Mouse (Mus musculus) large intestine, adult 2 months (tissue): Measurements from ENCODE around the gene Swi5. TPM values are rescaled to one million over a fixed set of nuclear protein-coding genes. Genes with fewer than 3 reads are reported as not detected.
A peak's percentile ranks its signal among the peaks of the same experiment; 100 is the strongest.

Source experiments
- DNase-seq: peaks from one replicate; pipeline ENCODE4 v3.0.0-alpha.2; 2012; ENCODE audit warnings: low read depth, low spot score
- WGBS: fragments of 180-500 bp; shearing (Covaris S2); methylation state at CpG from one replicate; pipeline ENCODE4 v1.1.7; 2018; 5-methylcytosine and 5-hydroxymethylcytosine counted together
- polyA plus RNA-seq: library from polyadenylated mRNA; depleted of rRNA; stranded (reverse); fragments of >200 nt; gene quantifications from 2 replicates; pipeline ENCODE4 v1.2.3, GENCODE M21; 2012

The Swi5 gene
- polyA plus RNA-seq, 1 experiment, result 159 TPM

DNA sequence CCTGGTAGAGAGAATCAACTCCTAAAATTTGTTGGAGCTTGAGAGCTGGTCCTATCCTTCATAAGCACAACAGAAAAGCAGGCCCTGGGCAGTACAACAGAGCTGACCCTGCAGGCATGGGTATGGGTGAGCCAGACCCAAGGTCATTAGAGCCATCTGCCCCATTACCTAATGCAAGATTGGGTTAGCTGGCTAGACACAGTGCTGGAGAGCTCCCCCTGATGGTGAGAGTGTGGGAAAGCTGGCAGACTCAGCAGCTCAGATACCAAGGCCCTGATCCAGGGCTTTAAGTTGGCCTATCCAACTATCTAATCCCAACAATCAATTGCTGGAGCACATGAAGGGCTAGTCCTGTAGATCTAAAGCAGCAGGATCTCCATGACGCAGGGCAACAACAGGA is 5.1 kb downstream of the Swi5 start:
- WGBS, result 85% methylated on average over 1 of the region's 1 CpGs
- no peak for DNase-seq

DNA sequence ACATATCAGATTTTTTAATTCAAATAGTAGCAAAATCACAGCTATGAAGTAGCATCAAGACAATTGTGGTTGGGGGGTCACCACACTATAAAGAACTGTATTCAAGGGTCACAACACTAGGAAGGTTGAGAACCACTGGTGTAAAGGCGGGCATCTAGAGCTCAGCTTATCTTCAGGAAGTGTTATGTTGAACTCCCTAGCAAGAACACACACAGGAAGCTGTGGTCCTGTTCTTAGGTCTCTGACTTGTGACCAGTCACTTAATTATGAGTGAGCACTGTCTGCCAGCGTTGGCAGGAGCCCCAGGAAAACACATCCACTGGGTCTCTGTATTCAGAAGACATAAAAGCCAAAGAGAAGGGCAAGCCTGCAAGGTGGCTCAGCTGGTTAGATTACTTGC is 5.6 kb downstream of the Swi5 start:
- 86% methylated on average over 2 of the region's 2 CpGs for WGBS
- no peak for DNase-seq

DNA sequence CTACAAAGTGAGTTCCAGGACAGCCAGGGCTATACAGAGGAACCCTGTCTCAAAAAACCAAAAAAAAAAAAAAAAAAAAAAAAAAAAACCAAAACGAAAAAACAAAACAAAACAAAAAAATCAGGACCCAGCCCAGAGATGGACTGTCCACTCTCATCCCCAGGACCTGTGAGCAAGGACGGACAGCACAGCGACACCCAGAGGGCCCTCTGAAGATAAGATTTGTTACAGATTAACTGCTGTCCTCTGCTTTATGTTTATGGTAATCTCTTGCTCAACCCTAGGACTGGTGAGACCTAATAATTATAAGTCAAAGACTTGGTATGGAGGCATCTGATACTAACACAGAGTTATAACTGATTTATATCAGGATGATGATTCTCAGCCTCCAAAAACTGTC is 12.1 kb downstream of the Swi5 start:
- whole genome bisulfite sequencing, result 50% methylated on average over 3 of the region's 3 CpGs
- DNase-seq, result no peak

DNA sequence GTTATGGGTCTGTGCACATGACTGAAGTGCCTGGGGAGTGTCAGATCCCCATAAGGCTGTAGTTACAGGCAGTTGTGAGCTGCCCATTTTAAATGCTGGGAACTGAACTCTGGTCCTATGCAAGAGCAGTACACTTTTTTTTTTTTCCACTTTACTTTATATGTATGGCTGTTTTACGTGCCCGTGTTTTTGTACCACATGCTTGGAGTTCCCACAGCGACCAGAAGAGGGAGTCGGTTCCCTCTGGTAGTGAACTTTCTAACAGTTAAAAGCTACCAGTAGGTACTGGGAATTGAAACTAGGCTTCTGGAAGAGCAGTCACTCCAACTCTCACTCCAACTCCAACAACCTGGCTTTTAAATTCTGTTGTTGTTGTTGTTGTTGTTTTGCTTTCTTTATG is 27.2 kb downstream of the Swi5 start:
- peak; percentile 64 for DNase-seq
- 21% methylated on average over 4 of the region's 4 CpGs for WGBS

DNA sequence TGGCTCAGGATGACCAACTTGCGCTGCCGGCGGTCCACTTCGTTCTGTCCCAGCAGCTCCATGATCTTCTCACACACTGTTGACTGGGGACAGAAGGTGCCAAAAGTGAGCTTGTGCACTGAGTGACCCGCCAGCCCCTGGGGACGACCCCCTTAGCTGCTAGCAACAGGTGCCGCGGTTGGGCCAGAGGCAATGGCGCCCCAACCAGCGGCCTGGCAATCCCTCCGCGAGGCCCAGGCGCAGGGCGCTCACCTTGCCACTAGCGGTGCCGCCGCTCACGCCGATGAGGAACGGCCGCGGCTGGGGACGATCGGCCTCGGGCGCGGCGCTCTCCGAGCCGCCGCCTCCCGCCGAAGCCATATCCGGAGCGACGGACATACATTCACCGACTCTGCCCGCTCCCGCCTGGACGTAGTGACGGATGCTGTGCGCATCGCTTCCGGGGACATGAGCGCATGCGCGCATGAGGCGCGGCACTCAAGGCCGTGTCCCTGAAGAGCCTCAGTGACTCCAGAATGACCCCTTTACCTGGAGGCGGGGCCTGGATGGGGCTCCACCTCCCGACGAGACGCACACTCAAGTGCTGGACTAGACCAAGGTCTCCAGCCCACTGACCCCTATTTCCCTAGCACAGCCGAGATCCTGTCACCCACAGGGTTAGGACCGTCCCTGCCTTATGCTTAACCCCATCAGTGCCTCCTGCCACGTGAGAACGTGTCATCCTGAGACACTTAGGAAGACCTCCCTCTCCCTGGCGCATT is 28.0 kb downstream of the Swi5 start, which contains the start of gene Uck1:
Uck1 (minus strand) TSS at position 503 of the 761 bp plus-strand sequence.
- peak; percentile 91 for DNase-seq
- under 1% methylated on average over 59 of the region's 59 CpGs for WGBS

DNA sequence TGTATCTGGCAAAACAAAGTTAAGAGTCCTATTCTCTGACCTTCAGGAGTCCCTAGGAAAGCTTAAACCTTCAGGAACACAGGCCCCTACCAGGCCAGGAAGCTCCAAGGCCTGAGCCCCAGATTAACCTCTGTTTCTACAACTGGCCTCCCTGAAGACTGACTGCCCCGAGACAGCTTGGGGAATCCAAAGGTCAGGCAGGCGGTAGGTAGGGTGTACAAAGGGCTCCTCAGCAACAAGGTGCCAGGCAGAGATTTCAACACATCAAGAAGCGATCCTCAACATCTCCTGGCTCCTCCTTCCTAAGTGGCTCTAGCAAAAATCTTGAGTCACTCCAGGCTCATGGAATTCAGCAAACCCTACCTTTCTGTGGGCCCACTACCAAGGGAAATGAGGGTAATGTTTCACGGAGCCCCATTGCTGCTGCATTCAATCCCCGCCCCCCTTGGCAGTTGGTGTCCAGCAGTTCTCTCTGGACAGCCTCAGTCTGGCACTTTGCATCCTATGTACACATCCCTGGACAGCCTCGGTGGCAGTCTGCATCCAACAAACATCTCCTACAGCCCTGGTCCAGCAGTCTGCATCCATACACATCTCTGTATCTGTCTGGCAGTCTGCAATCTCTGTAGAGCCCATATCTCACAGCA is 28.9 kb downstream of the Swi5 start:
- 23% methylated on average over 6 of the region's 6 CpGs for WGBS

DNA sequence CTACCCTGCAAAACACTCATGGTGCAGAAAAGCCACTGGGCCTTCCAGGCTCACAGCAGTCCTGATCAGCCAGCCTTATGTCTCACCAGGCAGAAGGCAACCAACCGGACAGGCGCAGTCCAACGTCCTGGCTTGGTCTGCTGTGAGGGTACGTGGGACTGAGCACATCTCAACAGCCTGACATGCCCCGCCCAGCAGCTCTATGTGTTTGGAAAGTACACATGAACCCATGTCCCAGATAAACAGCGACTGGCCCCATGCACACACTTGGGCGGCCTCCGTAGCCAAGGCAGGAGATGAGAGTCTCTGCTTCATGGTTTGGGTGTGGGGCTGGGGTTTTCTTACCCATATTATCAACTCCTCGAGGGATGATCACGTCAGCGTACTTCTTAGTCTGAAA is 31.6 kb downstream of the Swi5 start:
- 82% methylated on average over 11 of the region's 11 CpGs for WGBS
- DNase-seq, result no peak

More for the DNA sequence above, 28.9 kb downstream of the Swi5 start:
- no peak for DNase-seq

DNA sequence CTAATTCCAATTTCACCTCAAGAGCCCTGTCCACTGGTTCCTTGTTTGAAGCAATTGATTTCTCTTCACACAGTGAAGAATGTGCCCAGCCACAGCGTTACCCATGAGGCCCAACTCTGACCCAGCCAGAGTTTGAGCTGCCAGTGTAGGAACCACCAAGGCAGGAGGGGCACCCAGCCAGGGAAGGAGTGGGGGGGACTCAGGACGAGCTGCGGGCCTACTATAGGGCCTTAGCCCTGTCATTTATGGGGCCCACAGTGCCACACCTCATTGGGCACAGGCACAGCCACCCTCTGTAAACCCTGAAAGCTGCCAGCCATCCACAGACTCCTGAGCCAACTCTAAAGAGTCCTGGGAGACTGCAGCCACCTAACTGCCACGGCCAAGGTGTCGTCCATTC is 33.3 kb downstream of the Swi5 start:
- no peak for DNase-seq
- 55% methylated on average over 5 of the region's 5 CpGs for WGBS

DNA sequence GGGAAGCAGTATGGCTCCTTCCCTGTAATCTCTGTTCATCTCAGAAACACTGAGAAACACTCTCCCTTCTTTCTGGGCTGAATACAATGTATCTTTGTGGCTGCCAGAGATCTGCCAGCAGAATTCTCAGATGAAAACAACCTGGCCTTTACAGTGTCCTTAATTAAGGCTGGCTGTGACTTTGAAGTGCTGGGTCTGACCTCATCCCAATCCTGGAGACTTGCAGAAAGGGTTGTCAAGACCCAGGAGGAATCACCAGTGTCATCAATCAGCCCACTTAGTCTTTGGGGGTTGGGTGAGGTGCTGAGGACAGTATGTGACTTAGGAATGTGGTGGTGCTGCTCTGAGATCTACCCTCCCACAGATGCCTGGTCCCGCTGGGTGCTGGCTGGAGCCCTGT is 34.5 kb downstream of the Swi5 start:
- DNase-seq, result no peak
- 76% methylated on average over 1 of the region's 1 CpGs for WGBS

DNA sequence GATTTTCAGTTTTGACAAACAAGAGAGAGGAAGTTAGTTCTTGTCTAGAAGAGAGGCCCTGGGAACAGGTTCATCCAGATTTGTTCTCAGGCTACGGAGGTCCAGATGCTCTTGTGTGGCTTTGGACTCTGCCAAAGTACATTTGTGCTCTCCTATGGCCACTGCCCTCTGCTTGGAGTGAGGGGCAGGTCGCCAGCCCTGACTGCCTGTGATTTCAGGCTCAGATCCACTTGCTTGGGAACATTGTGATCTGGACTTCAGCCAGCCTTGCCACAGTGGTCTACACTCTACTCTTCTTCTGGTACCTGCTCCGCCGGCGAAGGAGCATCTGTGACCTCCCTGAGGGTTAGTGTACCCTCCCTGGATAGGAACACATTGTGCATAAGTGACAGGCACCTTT is 35.2 kb downstream of the Swi5 start:
- WGBS, result 86% methylated on average over 5 of the region's 5 CpGs
- DNase-seq, result no peak

DNA sequence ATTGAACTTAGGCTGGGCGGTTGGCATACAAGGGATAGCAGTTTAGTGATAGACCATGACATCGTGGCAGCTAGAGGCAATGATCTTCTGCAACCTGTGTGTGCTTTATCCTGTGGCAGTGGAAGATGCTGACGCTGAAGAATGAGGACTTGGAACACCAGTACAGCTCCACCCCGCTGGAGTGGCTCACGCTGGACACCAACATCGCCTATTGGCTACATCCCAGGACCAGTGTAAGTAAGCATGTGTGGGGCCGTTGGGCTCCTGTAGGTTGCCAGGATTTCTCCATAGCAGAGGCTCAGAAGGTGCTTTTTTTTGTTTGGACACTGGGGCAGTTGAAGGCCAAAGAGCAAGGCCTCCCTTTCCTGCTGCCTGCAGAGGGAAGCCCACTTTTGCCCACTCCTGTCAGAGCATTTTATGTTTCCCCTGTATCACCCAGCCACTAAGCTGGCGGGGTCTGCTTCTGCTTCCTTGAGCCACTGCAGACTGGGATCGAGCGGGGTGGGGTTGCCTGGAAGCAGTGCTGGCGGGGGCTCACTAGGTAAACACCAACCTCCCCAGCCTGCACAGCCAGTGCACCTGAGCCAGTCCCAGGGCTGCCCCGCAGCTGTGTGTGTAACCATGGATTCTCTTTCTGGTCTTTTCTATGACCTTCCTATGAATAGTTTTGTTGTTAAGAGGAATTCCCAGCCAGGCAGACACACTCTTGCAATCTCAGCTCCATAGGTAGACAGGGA is 35.9 kb downstream of the Swi5 start:
- DNase-seq, result no peak
- WGBS, result 74% methylated on average over 12 of the region's 12 CpGs

DNA sequence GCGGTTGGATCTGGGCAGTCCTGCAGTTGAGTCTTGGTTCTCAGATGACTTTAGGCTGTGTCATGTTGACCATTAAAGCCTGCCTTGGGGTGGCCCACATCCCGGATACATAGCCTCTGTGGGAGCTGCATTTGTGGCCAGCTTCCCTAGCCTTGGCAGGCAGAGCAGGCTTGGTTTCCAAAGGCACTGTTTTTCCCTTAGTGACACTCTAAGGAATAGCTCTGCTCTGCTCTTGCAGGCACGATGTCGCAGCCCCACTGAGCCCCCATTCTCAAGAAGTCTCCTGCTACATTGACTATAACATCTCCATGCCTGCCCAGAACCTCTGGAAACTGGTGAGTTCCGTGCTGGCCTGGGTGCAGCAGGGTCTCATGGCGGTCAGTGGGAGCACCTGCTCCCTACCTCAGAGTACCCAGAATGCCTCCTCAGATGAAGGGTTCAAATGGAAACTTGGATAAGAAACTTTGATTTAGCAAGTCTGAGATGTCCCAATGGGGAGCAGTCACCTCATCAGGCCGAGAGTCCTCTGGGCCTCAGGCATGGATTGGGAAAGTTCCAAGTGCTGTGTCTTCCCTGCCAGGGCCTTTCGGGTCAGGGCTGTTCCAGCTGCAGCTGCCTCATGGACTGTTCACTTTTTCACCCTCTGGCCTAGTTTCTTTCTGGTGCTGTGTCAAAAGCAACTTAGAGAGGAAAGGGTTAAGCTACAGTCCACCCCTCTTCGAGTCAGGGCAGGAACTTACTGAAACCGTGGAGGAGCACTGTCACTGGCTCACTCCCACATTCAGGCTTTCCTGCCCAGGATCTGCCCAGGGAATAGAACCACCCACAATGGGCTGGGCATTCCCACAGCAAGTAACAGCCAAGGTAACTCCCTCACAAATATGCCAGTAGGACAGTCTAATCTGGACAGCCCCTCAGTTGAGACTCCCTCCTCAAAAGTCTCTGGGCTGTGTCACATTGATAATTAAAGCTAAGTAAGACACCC is 39.2 kb downstream of the Swi5 start:
- WGBS, result 76% methylated on average over 10 of the region's 10 CpGs
- DNase-seq, result no peak

DNA sequence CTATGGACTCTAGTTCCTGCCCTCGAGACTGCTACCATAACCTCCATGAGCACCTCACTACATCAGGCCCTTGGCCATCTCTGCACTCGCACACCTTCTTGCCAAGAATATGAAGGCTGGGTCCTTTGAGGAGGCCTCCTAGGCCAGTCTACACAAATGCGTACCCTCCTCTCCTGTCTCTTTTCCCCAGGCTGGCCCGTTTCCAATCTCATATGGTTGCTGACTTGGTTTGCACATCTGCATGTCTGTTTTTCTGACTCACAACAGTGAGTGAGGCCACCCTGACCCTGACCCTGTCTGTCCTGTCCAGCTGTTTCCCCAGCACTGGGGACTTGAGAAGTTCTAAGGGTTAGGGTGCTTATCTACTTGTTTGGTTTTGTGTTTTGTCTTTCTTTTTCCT is 41.1 kb downstream of the Swi5 start:
- 86% methylated on average over 4 of the region's 4 CpGs for WGBS
- DNase-seq, result no peak

DNA sequence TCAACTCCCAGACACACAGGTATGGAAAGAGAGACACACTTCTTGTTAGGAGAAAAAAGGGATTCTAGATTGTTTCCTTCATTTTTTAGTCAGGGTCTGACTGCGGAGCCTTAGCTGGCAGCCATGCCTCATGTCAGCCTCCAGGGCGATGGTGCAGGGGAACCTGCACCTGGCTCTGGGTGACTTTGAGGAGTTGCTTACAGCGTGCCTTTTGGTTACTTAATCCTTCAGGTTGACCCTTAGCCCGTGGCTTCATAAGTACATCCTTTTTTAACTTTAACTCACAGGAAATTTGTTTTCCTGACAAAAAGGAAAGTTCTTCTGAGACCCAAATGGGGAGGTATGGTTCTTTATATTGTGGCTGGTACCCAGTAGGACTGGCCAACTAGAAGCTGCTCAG is 44.9 kb downstream of the Swi5 start:
- WGBS, result 86% methylated on average over 4 of the region's 4 CpGs
- DNase-seq, result no peak

DNA sequence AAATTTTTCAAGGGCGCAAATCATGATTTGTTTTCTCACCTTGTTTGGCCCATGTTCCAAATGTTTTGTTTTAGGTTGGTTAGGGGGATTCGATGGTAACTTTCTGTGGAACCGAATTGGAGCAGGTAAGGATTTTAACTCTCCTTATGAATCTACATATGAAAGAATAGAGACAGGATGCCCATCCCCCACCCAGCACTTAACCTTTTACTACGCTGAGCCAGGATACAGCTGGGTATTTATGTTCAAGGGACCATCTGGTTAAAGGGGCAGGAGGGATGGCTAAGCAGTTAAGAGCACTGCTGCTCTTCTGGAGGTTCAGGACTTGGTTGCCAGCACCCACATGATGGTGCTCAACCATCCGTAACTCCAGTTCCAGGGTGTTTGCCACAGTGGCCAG is 47.3 kb downstream of the Swi5 start:
- 87% methylated on average over 5 of the region's 5 CpGs for WGBS
- no peak for DNase-seq

DNA sequence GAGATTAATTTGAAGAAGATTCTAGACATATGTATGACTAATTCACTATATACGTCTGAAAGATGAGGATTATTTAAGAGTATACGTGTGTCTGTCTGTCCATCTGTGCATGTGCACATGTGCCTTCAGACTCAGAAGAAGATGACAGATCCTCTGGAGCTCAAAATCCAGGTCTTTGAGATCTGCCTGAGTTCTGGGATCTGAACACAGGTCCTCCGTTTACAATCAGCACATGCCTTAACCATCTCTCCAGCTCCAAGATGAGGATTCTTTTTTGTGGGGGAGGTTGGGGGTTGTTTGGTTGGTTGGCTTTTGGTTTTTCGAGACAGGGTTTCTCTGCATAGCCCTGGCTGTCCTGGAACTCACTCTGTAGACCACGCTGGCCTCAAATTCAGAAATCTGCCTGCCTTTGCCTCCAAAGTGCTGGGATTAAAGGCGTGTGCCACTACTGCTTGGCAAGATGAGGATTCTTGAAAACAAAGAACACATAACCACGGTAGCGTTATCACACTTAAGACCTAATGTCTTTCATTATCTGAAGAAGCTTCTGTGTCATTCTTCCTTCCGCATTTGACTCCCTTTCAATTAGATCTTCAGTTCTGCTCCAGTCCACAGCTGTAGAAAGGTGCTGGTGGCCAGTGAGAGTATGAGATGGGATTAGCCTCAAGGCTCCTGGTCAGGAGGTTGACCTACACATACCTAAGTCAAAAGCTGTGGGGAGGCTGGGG is 49.0 kb downstream of the Swi5 start:
- no peak for DNase-seq
- WGBS, result 93% methylated on average over 9 of the region's 9 CpGs

DNA sequence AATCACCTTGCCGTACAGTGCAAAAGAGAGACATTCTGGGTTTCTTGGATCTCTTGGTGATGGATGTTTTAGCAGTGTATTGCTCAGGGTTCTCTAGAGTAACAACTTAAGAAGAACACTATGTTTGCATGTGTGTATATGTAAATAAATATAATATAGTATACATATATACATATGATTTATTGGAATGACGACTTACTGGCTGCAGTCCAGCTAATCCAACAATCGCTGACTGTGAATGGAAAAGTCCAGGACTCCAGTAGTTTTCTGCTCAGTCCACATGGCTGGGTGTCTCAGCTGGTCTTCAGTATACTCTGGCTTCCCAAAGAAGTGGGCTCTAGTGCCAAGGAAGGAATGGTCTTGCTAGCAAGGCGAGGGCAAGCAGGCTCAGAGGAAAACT is 50.3 kb downstream of the Swi5 start:
- DNase-seq, result no peak
- WGBS, result 14% methylated on average over 4 of the region's 4 CpGs

DNA sequence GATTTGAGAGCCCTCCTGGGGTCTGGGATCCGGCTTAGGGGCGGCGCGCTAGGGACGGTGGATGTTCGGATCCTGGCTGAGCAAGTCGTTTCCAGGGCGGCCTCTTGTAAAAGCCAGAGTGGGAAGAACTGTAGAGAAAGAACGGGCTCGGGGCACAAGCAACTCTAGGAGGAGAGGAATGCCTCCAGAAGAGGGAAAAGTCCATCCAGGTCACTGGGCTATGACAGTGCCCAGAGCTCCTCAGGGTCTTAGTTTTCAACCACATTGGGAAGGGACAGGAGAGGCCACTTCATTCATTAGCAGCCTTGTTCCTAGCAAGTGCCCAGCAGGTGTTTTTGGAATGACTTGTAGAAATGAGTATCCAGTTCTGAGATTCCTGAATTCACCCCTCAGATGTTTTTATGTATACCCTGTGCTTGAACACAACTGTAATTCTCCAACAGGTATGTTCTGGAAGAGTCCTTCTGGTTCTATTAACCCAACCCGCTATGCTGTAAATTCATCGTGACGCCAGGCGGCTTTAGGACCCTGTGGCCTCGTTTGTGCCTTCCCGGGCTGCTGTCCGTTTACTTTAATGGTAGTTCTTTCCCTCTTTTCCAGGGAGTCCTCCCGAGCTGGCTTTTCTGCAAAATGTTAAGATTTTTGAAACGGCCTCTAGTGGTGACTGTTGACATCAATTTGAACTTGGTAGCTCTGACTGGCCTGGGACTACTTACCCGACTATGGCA is 51.0 kb downstream of the Swi5 start:
- peak; percentile 51 for DNase-seq
- under 1% methylated on average over 20 of the region's 20 CpGs for WGBS
